Mouse (Mus musculus) CH12.LX (cell line): ENCODE measurements around the gene Gpd1l. TPM values are rescaled to one million over a fixed set of nuclear protein-coding genes. Genes with fewer than 3 reads are reported as not detected.

ENCODE experiments used
- DNase-seq: peaks from one replicate; pipeline ENCODE4 v3.0.0-alpha.2; 2013; ENCODE audit errors: extremely low read depth
- H3K27ac ChIP-seq: 2 replicates; pipeline ENCODE4 v1.5.1; 2012; ENCODE audit warnings: low read depth, mild to moderate bottlenecking, control low read depth, moderate library complexity; ENCODE audit not compliant: insufficient read depth
- H3K27me3 ChIP-seq: replicated peaks from 2 replicates; pipeline ENCODE3; 2012; ENCODE audit warnings: inconsistent platforms
- H3K36me3 ChIP-seq, 2 experiments: replicated peaks in 1 of 2; 2 replicates each; pipeline versions ENCODE3 to v1.6.1; 2012; ENCODE audit warnings: inconsistent platforms in 1 of 2, low read length in 1 of 2, mild to moderate bottlenecking in 1 of 2, mixed read lengths in 1 of 2, moderate library complexity in 1 of 2; ENCODE audit not compliant: control insufficient read depth in 1 of 2, insufficient read depth in 1 of 2
- H3K4me1 ChIP-seq, 2 experiments: 2 replicates each; pipeline ENCODE4 v1.6.1; 2012; ENCODE audit warnings: inconsistent platforms in 1 of 2, moderate library complexity in 1 of 2; ENCODE audit not compliant: insufficient read depth in 2 of 2, control insufficient read depth in 1 of 2
- H3K4me2 ChIP-seq: 2 replicates; pipeline ENCODE4 v1.6.1; 2012; ENCODE audit warnings: low read depth, mild to moderate bottlenecking, control low read depth; ENCODE audit not compliant: poor library complexity, insufficient read depth, severe bottlenecking
- H3K4me3 ChIP-seq, 3 experiments: fragments of 150-350 bp in 1 of 3; sonication (generic) in 1 of 3; replicated peaks in 1 of 3; 2 replicates each; pipeline versions ENCODE3 to v1.5.1; 2011 to 2012; ENCODE audit warnings: low read depth in 2 of 3, low read length in 2 of 3, mild to moderate bottlenecking in 2 of 3, moderate library complexity in 2 of 3, control low read depth in 1 of 3, improper control_type of control experiment in 1 of 3, inconsistent platforms in 1 of 3, mixed read lengths in 1 of 3; ENCODE audit not compliant: poor library complexity in 1 of 3
- H3K79me2 ChIP-seq: replicated peaks from 2 replicates; pipeline ENCODE4 v1.6.1; 2012; ENCODE audit warnings: mild to moderate bottlenecking, moderate library complexity; ENCODE audit not compliant: control insufficient read depth, poor library complexity, insufficient read depth, severe bottlenecking; ENCODE audit errors: extremely low read depth
- H3K9ac ChIP-seq: 2 replicates; pipeline ENCODE4 v1.6.1; 2012; ENCODE audit warnings: low read depth, mild to moderate bottlenecking, control low read depth, moderate library complexity; ENCODE audit not compliant: insufficient read depth
- H3K9me3 ChIP-seq: replicated peaks from 2 replicates; pipeline ENCODE3; 2012; ENCODE audit warnings: low read length, inconsistent platforms, mixed read lengths
- BHLHE40 ChIP-seq: IDR thresholded peaks from 2 replicates; pipeline ENCODE4 v1.6.1; 2011; ENCODE audit warnings: mild to moderate bottlenecking, low read depth, low read length, improper control_type of control experiment
- CHD2 ChIP-seq: IDR thresholded peaks from 2 replicates; pipeline ENCODE4 v1.6.1; 2011; ENCODE audit warnings: low read length, improper control_type of control experiment
- CTCF ChIP-seq, 2 experiments: IDR thresholded peaks in 1 of 2; conservative IDR thresholded peaks in 1 of 2; 2 replicates each; pipeline ENCODE4 v1.5.1; 2011 to 2012; ENCODE audit warnings: low read depth in 2 of 2, low read length in 2 of 2, improper control_type of control experiment in 1 of 2, inconsistent platforms in 1 of 2, mild to moderate bottlenecking in 1 of 2, moderate library complexity in 1 of 2
- EP300 ChIP-seq: IDR thresholded peaks from 2 replicates; pipeline ENCODE4 v1.6.1; 2011; ENCODE audit warnings: low read length, improper control_type of control experiment
- GABPA ChIP-seq: IDR thresholded peaks from 2 replicates; pipeline ENCODE4 v1.6.1; 2012; ENCODE audit warnings: low read depth, low read length, improper control_type of control experiment, inconsistent platforms; ENCODE audit not compliant: insufficient replicate concordance
- IRF4 ChIP-seq: IDR thresholded peaks from 2 replicates; pipeline ENCODE4 v1.6.1; 2014; ENCODE audit warnings: low read depth, mild to moderate bottlenecking, inconsistent platforms, low read length, improper control_type of control experiment
- MAFK ChIP-seq: IDR thresholded peaks from 2 replicates; pipeline ENCODE4 v1.6.1; 2011; ENCODE audit warnings: low read length, improper control_type of control experiment; ENCODE audit not compliant: insufficient replicate concordance
- MAZ ChIP-seq: IDR thresholded peaks from 2 replicates; pipeline ENCODE4 v1.6.1; 2012; ENCODE audit warnings: low read depth, mild to moderate bottlenecking, inconsistent platforms, low read length, improper control_type of control experiment, moderate library complexity
- MEF2A ChIP-seq: IDR thresholded peaks from 2 replicates; pipeline ENCODE4 v1.6.1; 2014; ENCODE audit warnings: low read depth, mild to moderate bottlenecking, inconsistent platforms, low read length, improper control_type of control experiment, borderline replicate concordance
- NELFE ChIP-seq: IDR thresholded peaks from 2 replicates; pipeline ENCODE4 v1.6.1; 2011; ENCODE audit warnings: low read depth, low read length, improper control_type of control experiment
- RAD21 ChIP-seq: IDR thresholded peaks from 2 replicates; pipeline ENCODE4 v1.6.1; 2011; ENCODE audit warnings: low read depth, mild to moderate bottlenecking, low read length, improper control_type of control experiment, moderate library complexity
- RCOR1 ChIP-seq: conservative IDR thresholded peaks from 2 replicates; pipeline ENCODE4 v1.6.1; 2012; ENCODE audit warnings: low read depth, mild to moderate bottlenecking, inconsistent platforms, low read length, improper control_type of control experiment
- SIN3A ChIP-seq: IDR thresholded peaks from 2 replicates; pipeline ENCODE4 v1.6.1; 2012; ENCODE audit warnings: low read length, improper control_type of control experiment, inconsistent platforms
- UBTF ChIP-seq: IDR thresholded peaks from 2 replicates; pipeline ENCODE4 v1.6.1; 2012; ENCODE audit warnings: low read depth, mild to moderate bottlenecking, inconsistent platforms, low read length, improper control_type of control experiment, moderate library complexity
- USF1 ChIP-seq: IDR thresholded peaks from 2 replicates; pipeline ENCODE4 v1.6.1; 2014; ENCODE audit warnings: low read depth, mild to moderate bottlenecking, inconsistent platforms, low read length, improper control_type of control experiment
- ZC3H11A ChIP-seq: IDR thresholded peaks from 2 replicates; pipeline ENCODE4 v1.6.1; 2012; ENCODE audit warnings: low read depth, mild to moderate bottlenecking, inconsistent platforms, low read length, improper control_type of control experiment
- ZKSCAN1 ChIP-seq: IDR thresholded peaks from 2 replicates; pipeline ENCODE4 v1.6.1; 2012; ENCODE audit warnings: low read depth, inconsistent platforms, low read length, improper control_type of control experiment, borderline replicate concordance
- ZNF384 ChIP-seq: IDR thresholded peaks from 2 replicates; pipeline ENCODE4 v1.6.1; 2012; ENCODE audit warnings: low read depth, low read length, improper control_type of control experiment, inconsistent platforms
- dilution Hi-C: fragments of 300-500 bp; cut with MboI; formaldehyde crosslinking; loops from 2 replicates; pipeline ENCODE4 v1.14.3; 2020; ENCODE audit warnings: low sequenced_read_pairs; ENCODE audit not compliant: extremely low pct_unique_long_range_greater_than_20kb, extremely low pct_ligation_motif_present
- in situ Hi-C: fragments of 300-500 bp; cut with MboI; formaldehyde crosslinking; loops from 3 replicates; pipeline ENCODE4 v1.14.3; 2019; ENCODE audit warnings: low sequenced_read_pairs, low pct_ligation_motif_present, low pct_unique_long_range_greater_than_20kb, mixed read lengths
- polyA plus RNA-seq: library from polyadenylated mRNA; unstranded; fragments of >175 nt; gene quantifications from 2 replicates; pipeline ENCODE4 v1.2.1, GENCODE M21; 2012; ENCODE audit warnings: low read depth; ENCODE audit not compliant: insufficient read length
- total RNA-seq, 2 experiments: library from RNA; depleted of rRNA; stranded (reverse); fragments of 300-350 nt in 1 of 2; fragments of >200 nt in 1 of 2; gene quantifications; 2 replicates each; pipeline ENCODE4 v1.2.3; 2012 to 2014

Gpd1l gene
- total and polyA plus RNA-seq, 3 experiments: 4.6 to 7.4 (median 5.8) TPM

- dilution Hi-C loops: no loop called here
- peak in 1 of 2 experiments; percentile 31; a peak in 2 of 4 replicates for TF ChIP-seq CTCF (conservative IDR thresholded peaks at IDR 0.05 in 1 of 2, IDR thresholded peaks at IDR 0.05 in 1 of 2; ENCODE audit: low read depth in 2 of 2, low read length in 2 of 2)
- TF ChIP-seq ZKSCAN1: no peak
- TF ChIP-seq GABPA: no peak
- no peak for TF ChIP-seq ZC3H11A
- no peak for TF ChIP-seq EP300
- TF ChIP-seq BHLHE40: no peak
- no peak for TF ChIP-seq UBTF
- no peak for DNase-seq
These were observed 3.2 kb downstream of the Gpd1l start for GRCm38 (mm10) chr9:114930464-114931090.

DNA sequence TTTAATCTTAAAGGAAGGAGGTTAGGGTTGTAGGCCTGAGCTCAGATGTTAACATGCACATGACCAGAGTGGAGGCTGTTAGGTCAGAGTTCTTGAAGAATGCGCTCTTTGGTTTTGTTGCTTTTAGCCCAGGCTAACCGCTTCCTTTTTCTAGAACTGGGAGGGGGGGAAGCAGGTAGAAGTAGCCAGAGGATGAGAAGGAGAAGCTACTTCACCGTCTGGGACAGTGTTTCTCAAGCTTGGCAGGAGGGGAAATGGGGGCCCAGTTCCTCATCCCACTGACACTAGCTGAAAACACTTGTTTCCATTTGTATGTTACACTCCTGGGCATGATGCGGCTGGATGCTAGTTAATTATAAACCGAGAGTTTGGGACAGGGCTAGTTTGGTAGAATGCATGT lies 8.2 kb downstream of the Gpd1l start:
- Histone ChIP-seq H3K4me1 (peaks cover 0 to 5% of the 10 kb centered on the region in 2 experiments; a peak in 2 of 4 replicates), H3K9ac (no peak overlapping the region), H3K36me3 (no peaks in the 10 kb centered on the region), H3K9me3 (no peaks in the 10 kb centered on the region), H3K79me2 (no peaks in the 10 kb centered on the region), H3K27me3 (no peaks in the 10 kb centered on the region), H3K27ac (no peak overlapping the region)
- in situ Hi-C loops: loop anchor here (10.0 kb wide), 2 partner anchors 131 to 281 kb away; partner anchors contain the start of gene Cnot10
- TF ChIP-seq CHD2 (no peak), ZNF384 (no peak), IRF4 (no peak), MEF2A (no peak), MAFK (no peak), RCOR1 (no peak), NELFE (no peak), RAD21 (no peak), USF1 (no peak), SIN3A (no peak), MAZ (no peak), GABPA (no peak)
- TF ChIP-seq, all 38 proteins: peak for 0
- no peak overlapping the region for H3K4me2 ChIP-seq
- dilution Hi-C loops: no loop called here
- no peak overlapping the region for H3K4me3 ChIP-seq
- DNase-seq: no peak

More at GRCm38 (mm10) chr9:114930464-114931090, 3.2 kb downstream of the Gpd1l start:
- Histone ChIP-seq H3K4me1 (peaks cover 4 to 19% of the 10 kb centered on the region in 2 experiments), H3K27ac (no peak overlapping the region), H3K4me2 (no peak overlapping the region), H3K27me3 (no peaks in the 10 kb centered on the region), H3K9ac (no peak overlapping the region), H3K79me2 (no peaks in the 10 kb centered on the region), H3K9me3 (no peaks in the 10 kb centered on the region), H3K36me3 (no peaks in the 10 kb centered on the region), H3K4me3 (no peak overlapping the region)
- in situ Hi-C loops: no loop called here
